Mouse (Mus musculus) midbrain, embryonic 10.5 days (tissue): Measurements from ENCODE around the gene Olfr523. TPM values are rescaled to one million over a fixed set of nuclear protein-coding genes. Genes with fewer than 3 reads are reported as not detected.

Experiments used
- DNase-seq: peaks from one replicate; pipeline ENCODE4 v3.0.0-alpha.2; 2017; ENCODE audit warnings: low spot score
- H3K27ac ChIP-seq: fragments of 300-500 bp; sonication (generic); replicated peaks from 2 replicates; pipeline ENCODE4 v1.5.1; 2016; ENCODE audit warnings: mild to moderate bottlenecking
- H3K27me3 ChIP-seq: fragments of 300-500 bp; sonication (generic); 2 replicates; pipeline ENCODE4 v1.6.1; 2016; ENCODE audit warnings: low read depth, mild to moderate bottlenecking; ENCODE audit not compliant: poor library complexity, severe bottlenecking
- H3K36me3 ChIP-seq: fragments of 300-500 bp; sonication (generic); 2 replicates; pipeline ENCODE4 v1.6.1; 2016; ENCODE audit warnings: mild to moderate bottlenecking, moderate library complexity
- H3K4me1 ChIP-seq: fragments of 300-500 bp; sonication (generic); 2 replicates; pipeline ENCODE4 v1.6.1; 2016
- H3K4me3 ChIP-seq: fragments of 300-500 bp; sonication (generic); 2 replicates; pipeline ENCODE4 v1.5.1; 2016; ENCODE audit warnings: mild to moderate bottlenecking, moderate library complexity
- H3K9me3 ChIP-seq: fragments of 300-500 bp; sonication (generic); replicated peaks from 2 replicates; pipeline ENCODE4 v1.6.1; 2016; ENCODE audit warnings: mild to moderate bottlenecking
- WGBS: fragments of 180-500 bp; shearing (Covaris S2); methylation state at CpG from one replicate; pipeline ENCODE4 v1.1.7; 2016; 5-methylcytosine and 5-hydroxymethylcytosine counted together
- polyA plus RNA-seq: library from polyadenylated mRNA; unstranded; fragments of >200 nt; fragmentation: Nextera tagmentation; extraction: Ambion mirVana; gene quantifications from 2 replicates; pipeline ENCODE4 v1.2.1, GENCODE M21; 2016

The Olfr523 gene
- polyA plus RNA-seq, 1 experiment from 2014 or later, result not detected

DNA sequence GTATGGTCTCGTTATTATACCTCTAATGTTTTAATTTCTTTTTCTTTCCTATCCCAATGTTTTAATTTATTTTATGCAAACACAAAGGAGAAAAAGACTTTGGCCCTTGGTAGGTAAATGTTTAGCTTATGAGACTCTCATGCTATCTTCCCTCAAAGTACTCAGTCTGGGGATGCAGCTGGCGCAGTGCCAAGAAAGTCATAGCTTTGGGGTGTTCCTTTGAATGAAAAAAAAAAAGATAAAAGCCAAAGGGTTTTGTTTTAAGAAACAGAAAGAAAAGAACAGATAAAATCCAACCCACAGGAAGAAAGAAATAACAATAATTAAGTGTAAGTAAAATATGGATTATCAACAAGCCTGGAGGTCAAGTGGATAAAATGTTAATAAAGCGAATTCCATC, 35.7 kb downstream of the Olfr523 start:
- no peaks in the 10 kb centered on the region for H3K9me3 ChIP-seq
- no peaks in the 10 kb centered on the region for H3K36me3 ChIP-seq
- H3K27ac ChIP-seq, result no peak overlapping the region
- 84% methylated on average over 3 of the region's 3 CpGs for WGBS
- no peak overlapping the region for H3K4me3 ChIP-seq
- no peaks in the 10 kb centered on the region for H3K27me3 ChIP-seq
- no peak for DNase-seq
- no peaks in the 10 kb centered on the region for H3K4me1 ChIP-seq

GRCm38 (mm10) chr7:140213841-140214240, 40.8 kb downstream of the Olfr523 start:
- 84% methylated on average over 5 of the region's 5 CpGs for WGBS
- H3K4me1 ChIP-seq, result no peaks in the 10 kb centered on the region
- no peaks in the 10 kb centered on the region for H3K27me3 ChIP-seq
- H3K36me3 ChIP-seq, result no peaks in the 10 kb centered on the region
- H3K9me3 ChIP-seq, result no peaks in the 10 kb centered on the region
- no peak overlapping the region for H3K27ac ChIP-seq
- no peak for DNase-seq
- H3K4me3 ChIP-seq, result no peak overlapping the region

DNA sequence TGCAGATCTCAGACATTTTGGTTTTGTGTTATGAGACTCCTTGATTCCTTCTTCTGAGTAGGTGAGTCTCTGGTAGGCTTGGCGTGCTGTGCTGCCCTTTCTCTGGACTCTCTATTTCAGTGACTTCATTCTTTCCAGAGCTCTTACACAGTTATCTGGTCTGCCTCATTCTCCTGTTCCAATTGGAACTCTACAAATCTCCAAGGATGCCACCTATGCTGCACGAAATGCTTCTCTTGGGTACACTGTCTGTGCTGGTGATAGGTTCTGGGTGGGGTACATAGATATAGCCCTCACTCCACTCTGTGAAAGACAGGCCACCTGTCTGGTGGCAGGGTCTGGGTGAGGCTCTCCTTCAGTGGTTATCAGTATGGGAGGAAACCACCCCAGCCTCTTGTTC, 45.0 kb downstream of the Olfr523 start, which contains the start of gene Cd163l1:
Gene Cd163l1 (plus strand): TSS at position 301 of the 400 bp plus-strand sequence.
- Histone ChIP-seq H3K4me3 (no peak within 1 kb of the TSS), H3K36me3 (no peaks in the 10 kb centered on the region), H3K9me3 (no peaks in the 10 kb centered on the region), H3K27ac (no peak within 1 kb of the TSS), H3K4me1 (no peaks in the 10 kb centered on the region), H3K27me3 (no peaks in the 10 kb centered on the region)
- 88% methylated on average over 2 of the region's 2 CpGs for WGBS
- no peak for DNase-seq

DNA sequence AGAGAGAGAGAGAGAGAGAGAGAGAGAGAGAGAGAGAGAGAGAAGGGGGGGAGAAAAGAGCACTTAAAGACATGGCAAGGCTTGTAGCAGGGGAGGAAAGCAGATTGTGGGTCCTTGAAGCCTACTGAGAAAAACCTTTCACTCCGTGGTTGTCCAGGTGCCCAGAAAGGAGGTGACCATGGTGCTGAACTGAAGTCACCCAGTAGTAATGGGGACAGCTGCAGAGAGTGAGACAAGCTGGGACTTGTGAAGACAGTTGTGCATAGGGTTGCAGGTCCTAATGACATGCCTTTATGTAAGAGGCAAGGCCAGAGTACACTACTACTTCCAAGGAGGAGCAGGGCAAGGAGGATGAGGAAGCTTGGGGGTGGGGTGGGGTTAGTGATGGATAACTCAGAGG, 46.3 kb downstream of the Olfr523 start:
- H3K27ac ChIP-seq, result no peak overlapping the region
- 15% methylated on average over 1 of the region's 1 CpGs for WGBS
- no peak overlapping the region for H3K4me3 ChIP-seq
- H3K9me3 ChIP-seq, result no peaks in the 10 kb centered on the region
- no peak for DNase-seq
- H3K27me3 ChIP-seq, result no peaks in the 10 kb centered on the region
- no peaks in the 10 kb centered on the region for H3K4me1 ChIP-seq
- H3K36me3 ChIP-seq, result no peaks in the 10 kb centered on the region

DNA sequence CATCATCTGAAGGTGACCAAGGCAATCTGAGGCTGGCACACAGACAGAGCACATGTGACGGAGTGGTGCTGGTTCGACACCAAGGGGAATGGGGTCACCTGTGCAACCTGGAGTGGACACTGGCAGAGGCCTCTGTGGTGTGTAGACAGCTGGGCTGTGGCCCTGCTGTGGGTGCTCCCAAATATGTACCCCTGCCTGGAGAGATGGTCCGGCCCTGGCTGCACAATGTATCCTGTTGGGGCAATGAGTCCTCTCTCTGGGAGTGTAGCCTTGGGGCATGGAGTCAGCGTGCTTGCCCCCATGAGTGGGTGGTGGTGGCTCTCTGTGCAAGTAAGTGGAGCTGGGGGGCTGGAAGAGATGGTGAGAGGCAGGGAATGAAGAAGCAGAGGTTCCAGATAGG, 47.4 kb downstream of the Olfr523 start:
- Histone ChIP-seq H3K27ac (no peak overlapping the region), H3K9me3 (no peaks in the 10 kb centered on the region), H3K4me1 (no peaks in the 10 kb centered on the region), H3K36me3 (no peaks in the 10 kb centered on the region), H3K27me3 (no peaks in the 10 kb centered on the region), H3K4me3 (no peak overlapping the region)
- no peak for DNase-seq
- 83% methylated on average over 4 of the region's 4 CpGs for WGBS

GRCm38 (mm10) chr7:140224209-140224608, 51.2 kb downstream of the Olfr523 start:
- no peaks in the 10 kb centered on the region for H3K4me1 ChIP-seq
- H3K4me3 ChIP-seq, result no peak overlapping the region
- H3K36me3 ChIP-seq, result no peaks in the 10 kb centered on the region
- H3K27me3 ChIP-seq, result no peaks in the 10 kb centered on the region
- 90% methylated on average over 13 of the region's 13 CpGs for WGBS
- no peak overlapping the region for H3K27ac ChIP-seq
- no peak for DNase-seq
- no peaks in the 10 kb centered on the region for H3K9me3 ChIP-seq

Other genes starting within 250 kb of the Olfr523 start
- 0.16 TPM in 1 of 2 replicates, not detected in the other for gene Utf1, start 229.4 kb upstream of the Olfr523 start, polyA plus RNA-seq
- 0.74 and 1.1 TPM in 2 replicates for gene 6430531B16Rik, start 194.5 kb upstream of the Olfr523 start, polyA plus RNA-seq
- 2.5 and 2.7 TPM in 2 replicates for gene Adam8, start 180.7 kb upstream of the Olfr523 start, polyA plus RNA-seq
- 42.6 and 43.8 TPM in 2 replicates for gene Zfp511, start 136.8 kb upstream of the Olfr523 start, polyA plus RNA-seq
- 74.0 and 80.0 TPM in 2 replicates for gene Tubgcp2, start 136.5 kb upstream of the Olfr523 start, polyA plus RNA-seq
- gene Msx3, start 124.1 kb upstream of the Olfr523 start, polyA plus RNA-seq, result 5.1 and 16.6 TPM in 2 replicates
- 2.0 and 4.7 TPM in 2 replicates for gene Caly, start 90.7 kb upstream of the Olfr523 start, polyA plus RNA-seq
- gene Prap1, start 79.8 kb upstream of the Olfr523 start, polyA plus RNA-seq, result not detected in 2 replicates
- gene Fuom, start 70.8 kb upstream of the Olfr523 start, polyA plus RNA-seq, result 10.9 and 12.8 TPM in 2 replicates
- 15.8 and 18.5 TPM in 2 replicates for gene Paox, start 57.4 kb upstream of the Olfr523 start, polyA plus RNA-seq
- gene Echs1, start 56.7 kb upstream of the Olfr523 start, polyA plus RNA-seq, result 157 and 161 TPM in 2 replicates
- gene Mtg1, start 35.7 kb upstream of the Olfr523 start, polyA plus RNA-seq, result 32.6 TPM in 2 replicates
- gene Sprn, start 18.3 kb upstream of the Olfr523 start, polyA plus RNA-seq, result 0.49 and 0.79 TPM in 2 replicates
- not detected in 2 replicates for gene Olfr522, start 8.5 kb upstream of the Olfr523 start, polyA plus RNA-seq
- not detected in 2 replicates for gene Olfr524, start 32.7 kb downstream of the Olfr523 start, polyA plus RNA-seq
- not detected in 2 replicates for gene Cd163l1, start 45.0 kb downstream of the Olfr523 start, polyA plus RNA-seq
- gene 5830411N06Rik, start 74.1 kb downstream of the Olfr523 start, polyA plus RNA-seq, result not detected in 2 replicates
- not detected in 2 replicates for gene Olfr525, start 147.6 kb downstream of the Olfr523 start, polyA plus RNA-seq
- not detected in 2 replicates for gene Olfr527, start 160.8 kb downstream of the Olfr523 start, polyA plus RNA-seq
- gene Olfr60, start 188.5 kb downstream of the Olfr523 start, polyA plus RNA-seq, result not detected in 2 replicates
- gene Olfr530, start 203.1 kb downstream of the Olfr523 start, polyA plus RNA-seq, result not detected in 2 replicates
- not detected in 2 replicates for gene Olfr531, start 229.7 kb downstream of the Olfr523 start, polyA plus RNA-seq
- not detected in 2 replicates for gene Olfr532, start 248.4 kb downstream of the Olfr523 start, polyA plus RNA-seq